Mouse (Mus musculus) left cerebral cortex, postnatal 25 days (tissue): ENCODE measurements at regions not wholly inside any gene's neighbourhood (a gene's known extent, or its start where the extent isn't known, plus 50 kb on each side); places are given as distances from the start of the nearest gene placed in this dataset.

Experiments used
- DNase-seq, 2 experiments: peaks; one replicate each; pipeline ENCODE4 v3.0.0; 2022; ENCODE audit warnings: low spot score in 2 of 2, mixed read lengths in 1 of 2
- intact Hi-C: fragments of 180-260 bp; cut with DNase I; formaldehyde crosslinking; loops from one replicate; pipeline ENCODE4 v1.15.1; 2025

DNA sequence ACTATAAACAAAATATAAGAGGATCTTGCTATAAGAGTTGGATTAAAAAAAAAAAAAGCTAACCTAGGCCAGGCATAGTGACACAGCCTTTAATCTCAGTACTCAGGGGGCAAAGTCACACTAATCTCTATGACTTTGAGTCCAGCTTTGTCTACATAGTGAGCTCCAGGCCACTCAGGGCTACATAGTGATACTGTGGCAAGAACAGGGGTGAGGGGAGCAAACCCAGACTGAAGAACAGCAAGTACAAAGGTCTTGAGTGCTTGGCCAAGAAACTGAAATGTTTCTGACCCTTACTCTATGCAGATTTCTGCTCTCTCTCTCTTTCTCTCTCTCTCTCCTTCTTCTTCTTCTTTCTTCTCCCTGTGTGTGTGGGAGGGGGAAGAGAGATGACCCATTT, 140.9 kb upstream of the Igf1 start:
- no peak for DNase-seq
- intact Hi-C loops: no loop called here

- DNase-seq: no peak
- intact Hi-C loops: no loop called here
Observed at GRCm38 (mm10) chr10:87718491-87718890, 139.6 kb upstream of the Igf1 start.

DNA sequence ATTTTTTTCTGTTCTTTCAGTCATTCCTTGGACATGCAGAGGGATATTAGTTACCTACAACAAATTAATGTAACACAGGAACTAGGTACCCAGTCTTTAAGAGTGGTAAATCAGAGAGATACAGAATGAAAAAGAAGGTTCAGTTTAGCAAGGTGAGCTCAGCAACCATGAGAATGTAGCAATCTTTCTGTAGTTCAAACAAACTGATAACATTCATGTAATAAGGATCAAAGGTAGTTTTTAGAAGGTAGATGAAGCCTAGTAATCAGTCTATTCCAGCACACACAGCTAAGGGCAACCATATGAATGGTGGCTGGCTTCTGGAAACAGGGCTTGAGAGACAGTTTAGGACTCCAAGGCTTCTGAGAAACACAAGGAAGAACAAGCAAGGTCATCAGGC, 138.1 kb upstream of the Igf1 start:
- intact Hi-C loops: no loop called here
- DNase-seq: no peak

DNA sequence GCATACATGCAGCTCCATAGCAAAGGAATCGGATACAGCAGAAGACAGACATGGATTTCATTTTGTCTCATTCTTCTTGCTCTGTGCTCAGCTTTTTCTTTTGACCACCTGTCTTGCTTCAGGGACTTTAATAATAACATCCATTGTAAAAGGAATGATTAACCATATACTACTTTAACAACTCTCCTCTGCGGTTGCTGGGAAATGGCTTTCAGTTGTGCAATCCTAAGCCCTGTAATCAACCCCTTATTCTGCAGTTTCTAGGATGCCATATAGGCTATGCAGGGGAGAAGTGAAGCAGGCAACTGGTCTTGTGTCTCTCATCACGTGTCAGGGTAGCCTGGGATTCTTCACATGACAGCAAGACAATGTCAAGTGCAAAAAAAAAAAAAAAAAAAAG, 135.8 kb upstream of the Igf1 start:
- intact Hi-C loops: no loop called here
- no peak for DNase-seq

DNA sequence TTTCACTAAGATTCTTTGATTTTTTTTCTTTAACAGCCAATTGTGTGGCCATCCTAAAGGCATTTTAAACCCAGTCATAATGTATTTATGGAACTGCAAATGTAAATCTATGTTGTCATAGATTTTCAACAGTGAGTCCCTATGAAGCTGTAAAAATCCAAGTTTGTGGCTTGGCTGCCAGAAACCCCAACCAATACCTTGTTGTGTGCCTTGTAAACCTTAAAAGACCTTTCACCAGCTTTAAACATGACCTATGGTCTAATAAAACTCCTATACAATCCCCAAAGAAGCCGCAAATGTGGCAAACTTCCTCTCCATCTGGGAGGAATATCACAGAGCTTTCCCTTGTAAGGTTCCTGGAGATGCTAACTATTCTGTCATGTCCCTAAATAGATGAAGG, 125.4 kb upstream of the Igf1 start:
- DNase-seq: no peak
- intact Hi-C loops: no loop called here

GRCm38 (mm10) chr10:87733241-87733640, 124.8 kb upstream of the Igf1 start:
- intact Hi-C loops: no loop called here
- no peak for DNase-seq

DNA sequence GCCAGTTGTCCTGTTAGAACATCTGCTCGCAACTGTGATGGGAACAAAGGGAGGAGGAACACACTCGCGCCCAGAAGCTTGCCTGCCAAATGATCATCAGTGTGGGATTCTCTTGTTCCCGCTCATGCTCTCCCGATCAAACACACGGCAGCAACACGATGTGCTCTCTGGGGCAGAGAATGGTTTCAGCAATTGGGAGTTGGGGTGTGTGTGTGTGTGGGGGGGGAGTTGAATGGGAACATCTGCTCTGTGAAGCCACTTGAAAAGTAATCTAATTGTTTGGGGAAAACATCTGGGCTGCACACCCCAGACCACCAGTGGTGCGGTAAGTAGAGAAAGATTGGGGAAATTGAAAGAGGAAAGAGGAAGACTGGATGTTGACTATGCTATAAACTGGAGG, 117.7 kb upstream of the Igf1 start:
- intact Hi-C loops: no loop called here
- DNase-seq: no peak

DNA sequence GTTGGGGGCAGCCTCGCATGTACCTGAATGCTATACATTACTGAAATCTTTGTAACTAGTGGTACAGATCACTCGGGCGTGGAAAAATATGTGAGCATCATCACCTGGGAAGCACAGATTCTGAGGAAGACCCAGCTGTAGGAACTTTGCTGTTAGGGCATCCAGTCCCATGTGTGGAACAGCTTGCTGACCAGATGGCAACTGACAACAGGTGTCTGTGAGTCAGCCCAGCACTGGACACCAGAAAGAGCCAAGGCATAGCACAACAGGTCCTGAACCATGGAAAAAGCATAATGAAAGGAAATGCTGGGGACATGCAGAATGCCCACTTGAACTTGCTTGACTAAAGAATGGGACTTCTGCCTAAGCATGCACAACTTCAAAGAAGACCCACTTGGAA, 115.3 kb upstream of the Igf1 start:
- DNase-seq: no peak
- intact Hi-C loops: no loop called here

DNA sequence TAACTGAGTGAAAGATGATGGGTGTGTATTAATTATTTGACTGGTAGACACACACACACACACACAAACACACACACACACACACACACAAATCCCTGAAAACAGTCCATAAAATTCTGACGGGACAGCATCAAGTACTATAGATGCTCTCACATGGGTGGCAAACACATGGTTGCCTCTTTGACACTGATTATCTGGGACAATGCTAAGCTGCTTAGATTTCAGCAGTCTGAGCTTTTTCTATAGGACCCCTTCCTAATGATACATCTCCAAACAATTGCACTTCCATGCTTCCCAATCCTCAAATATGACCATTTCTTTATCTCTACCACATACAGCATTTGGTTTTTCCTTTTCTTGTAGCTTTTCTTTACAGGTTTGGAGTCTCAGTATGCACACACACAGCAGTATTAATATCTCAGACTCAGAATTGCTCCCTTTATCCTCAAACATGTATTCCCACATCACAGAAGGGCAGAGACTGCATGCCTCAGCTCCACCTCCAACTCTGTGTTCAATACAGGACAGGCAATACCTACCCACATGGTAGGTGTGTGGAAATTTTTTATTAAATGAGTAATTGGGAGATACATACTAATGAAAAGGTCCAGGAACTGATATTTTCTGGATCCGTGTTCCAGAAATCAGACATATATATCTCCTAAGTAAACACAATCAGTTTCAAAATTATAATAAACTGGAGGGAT, 110.1 kb upstream of the Igf1 start:
- DNase-seq: no peak
- intact Hi-C loops: no loop called here

- no peak for DNase-seq
Observed at GRCm38 (mm10) chr10:87748631-87749193, 109.4 kb upstream of the Igf1 start.

GRCm38 (mm10) chr10:87750321-87750720, 107.7 kb upstream of the Igf1 start:
- DNase-seq: peak in 1 of 2 experiments; percentile 4
- intact Hi-C loops: no loop called here

More at GRCm38 (mm10) chr10:87748631-87749193, 109.4 kb upstream of the Igf1 start:
- intact Hi-C loops: no loop called here

- intact Hi-C loops: no loop called here
- DNase-seq: no peak
Observed at GRCm38 (mm10) chr10:87750972-87751371, 107.1 kb upstream of the Igf1 start.

GRCm38 (mm10) chr10:87752117-87752516, 105.9 kb upstream of the Igf1 start:
- intact Hi-C loops: no loop called here
- DNase-seq: no peak

GRCm38 (mm10) chr10:87753483-87753882, 104.6 kb upstream of the Igf1 start:
- intact Hi-C loops: no loop called here
- no peak for DNase-seq

DNA sequence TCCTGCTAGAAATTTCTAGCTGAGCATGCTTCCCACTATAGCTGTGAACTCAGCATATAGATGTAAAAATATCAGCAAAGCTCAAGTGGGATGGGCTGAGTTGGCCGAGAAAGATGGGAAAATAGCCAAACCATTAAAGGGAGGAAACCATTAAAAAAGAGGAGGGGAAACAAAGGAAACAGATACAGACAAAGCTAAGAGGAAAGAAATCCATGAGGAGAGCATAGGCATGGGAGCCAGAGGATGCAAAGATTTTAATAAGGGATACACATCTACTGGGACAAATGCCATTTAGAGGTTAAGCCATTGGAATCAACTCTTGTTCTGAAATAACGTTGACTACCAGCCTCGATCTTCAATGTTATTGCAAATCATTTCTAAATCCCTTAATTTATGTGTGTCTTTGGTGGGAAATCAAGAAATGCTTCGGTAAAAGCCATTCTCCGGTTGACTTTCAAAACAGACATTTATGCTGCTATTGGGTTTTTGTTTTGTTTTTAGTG, 96.5 kb upstream of the Igf1 start:
- intact Hi-C loops: no loop called here
- no peak for DNase-seq

DNA sequence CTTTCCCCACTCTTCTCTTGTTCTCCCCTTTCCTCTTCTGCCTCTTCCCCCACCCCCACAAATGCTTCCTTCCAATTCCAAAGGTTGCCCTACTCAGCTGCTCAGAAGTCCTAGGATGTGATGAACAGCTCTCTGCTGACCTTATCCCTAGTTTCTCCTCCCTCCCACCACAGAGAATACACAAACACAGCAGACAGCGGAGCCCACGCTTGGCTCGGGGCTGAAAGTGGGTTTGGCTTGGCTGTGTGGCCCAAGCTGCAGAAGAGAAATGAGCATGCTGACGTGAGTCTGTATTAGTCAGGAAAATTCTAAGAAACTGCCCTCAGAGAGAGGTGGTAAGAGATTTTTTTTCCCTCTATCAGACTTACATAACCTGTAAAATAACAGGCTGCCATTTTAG, 70.5 kb upstream of the Igf1 start:
- intact Hi-C loops: no loop called here
- DNase-seq: peak in 1 of 2 experiments; percentile 18

GRCm38 (mm10) chr10:87792346-87792745, 65.7 kb upstream of the Igf1 start:
- no peak for DNase-seq
- intact Hi-C loops: no loop called here

- intact Hi-C loops: no loop called here
- no peak for DNase-seq
Observed at GRCm38 (mm10) chr10:87803936-87804791, 53.9 kb upstream of the Igf1 start.

DNA sequence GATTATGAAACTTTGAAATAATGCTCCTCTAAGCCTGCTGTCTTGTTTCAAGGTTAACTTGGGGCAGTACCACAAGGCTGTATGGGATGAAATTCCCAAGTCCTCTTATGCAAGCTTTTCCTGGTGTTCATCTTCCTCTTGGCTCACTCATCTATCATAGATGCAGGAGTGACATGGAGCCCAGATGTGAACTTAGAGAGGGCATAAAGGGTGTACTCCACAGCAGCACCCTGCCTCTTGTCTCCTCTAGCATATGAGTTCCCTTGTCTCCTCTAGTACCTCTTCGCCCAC, 53.3 kb upstream of the Igf1 start:
- intact Hi-C loops: no loop called here
- DNase-seq: no peak
